Mouse (Mus musculus): ENCODE results near the gene Spata25. TPM values are rescaled to one million over a fixed set of nuclear protein-coding genes. Genes with fewer than 3 reads are reported as not detected.

Spata25 gene
- polyA plus RNA-seq, 1 experiment from 2014 or later, result not detected

DNA sequence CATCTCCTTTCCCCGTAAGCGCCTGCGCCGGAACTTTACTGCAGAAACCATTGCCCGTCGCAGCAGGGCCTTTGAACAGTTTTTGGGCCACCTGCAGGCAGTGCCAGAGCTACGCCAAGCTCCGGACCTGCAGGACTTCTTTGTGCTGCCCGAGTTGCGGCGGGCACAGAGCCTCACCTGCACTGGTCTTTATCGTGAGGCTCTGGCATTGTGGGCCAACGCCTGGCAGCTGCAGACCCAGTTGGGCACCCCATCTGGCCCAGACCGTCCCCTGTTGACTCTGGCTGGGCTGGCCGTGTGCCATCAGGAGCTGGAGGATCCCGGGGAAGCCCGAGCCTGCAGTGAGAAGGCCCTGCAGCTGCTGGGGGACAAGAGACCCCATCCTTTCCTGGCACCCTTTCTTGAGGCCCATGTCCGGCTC lies 36.5 kb downstream of the Spata25 start:
- Histone ChIP-seq H3K9me3 (ENCODE audit: low read length) (no peaks in the 10 kb centered on the region), H3K36me3 (replicated peaks; ENCODE audit: insufficient read depth, low read length) (peaks cover 54% of the 10 kb centered on the region), H3K27ac (ENCODE audit: low read depth) (no peak overlapping the region), H3K4me1 (ENCODE audit: insufficient read depth) (peaks cover 17% of the 10 kb centered on the region), H3K27me3 (ENCODE audit: insufficient read depth, low read length) (no peaks in the 10 kb centered on the region), H3K4me2 (ENCODE audit: low read depth, low read length) (no peak overlapping the region), H3K9ac (replicated peaks) (no peak overlapping the region), H3K4me3 (ENCODE audit: low read depth, low read length) (no peak overlapping the region)
- 94% methylated on average over 18 of the region's 18 CpGs for WGBS (ENCODE audit: insufficient replicate concordance)
- DNase-seq (no peak), ATAC-seq (no peak)
- TF ChIP-seq CTCF (IDR thresholded peaks at IDR 0.05; ENCODE audit: low read depth) (no peak), EP300 (IDR thresholded peaks at IDR 0.05; ENCODE audit: low read depth) (no peak)

- Histone ChIP-seq H3K27ac (ENCODE audit: low read depth) (peak overlapping the region; percentile 41; the same call in 1 of the 2 replicates), H3K36me3 (replicated peaks; ENCODE audit: insufficient read depth, low read length) (peaks cover 42% of the 10 kb centered on the region), H3K27me3 (ENCODE audit: insufficient read depth, low read length) (no peaks in the 10 kb centered on the region), H3K9ac (replicated peaks) (no peak overlapping the region), H3K9me3 (ENCODE audit: low read length) (no peaks in the 10 kb centered on the region), H3K4me1 (ENCODE audit: insufficient read depth) (peaks cover 27% of the 10 kb centered on the region), H3K4me3 (ENCODE audit: low read depth, low read length) (no peak overlapping the region), H3K4me2 (ENCODE audit: low read depth, low read length) (no peak overlapping the region)
- WGBS (ENCODE audit: insufficient replicate concordance), result 63% methylated on average over 4 of the region's 4 CpGs
- TF ChIP-seq CTCF (IDR thresholded peaks at IDR 0.05; ENCODE audit: low read depth) (no peak), EP300 (IDR thresholded peaks at IDR 0.05; ENCODE audit: low read depth) (no peak)
- DNase-seq, result peak; percentile 63
- peak; percentile 63 for ATAC-seq
Measured at GRCm38 (mm10) chr2:164790451-164790850, 37.9 kb downstream of the Spata25 start.

GRCm38 (mm10) chr2:164788411-164788810 lies 39.9 kb downstream of the Spata25 start:
- Histone ChIP-seq H3K4me1 (ENCODE audit: insufficient read depth) (peaks cover 32% of the 10 kb centered on the region), H3K9me3 (ENCODE audit: low read length) (no peaks in the 10 kb centered on the region), H3K27ac (ENCODE audit: low read depth) (no peak overlapping the region), H3K4me2 (ENCODE audit: low read depth, low read length) (peak overlapping the region; percentile 33), H3K36me3 (replicated peaks; ENCODE audit: insufficient read depth, low read length) (peaks cover 28% of the 10 kb centered on the region), H3K9ac (replicated peaks) (no peak overlapping the region), H3K27me3 (ENCODE audit: insufficient read depth, low read length) (no peaks in the 10 kb centered on the region), H3K4me3 (ENCODE audit: low read depth, low read length) (no peak overlapping the region)
- ATAC-seq, result no peak
- TF ChIP-seq CTCF (IDR thresholded peaks at IDR 0.05; ENCODE audit: low read depth) (no peak), EP300 (IDR thresholded peaks at IDR 0.05; ENCODE audit: low read depth) (no peak)
- no peak for DNase-seq
- WGBS (ENCODE audit: insufficient replicate concordance), result 78% methylated on average over 4 of the region's 4 CpGs

- H3K4me2 ChIP-seq (ENCODE audit: low read depth, low read length), result 0 out of 2 replicates have a peak overlapping the region, but pooled peaks have one; percentile 30
- no peaks in the 10 kb centered on the region for H3K9me3 ChIP-seq (ENCODE audit: low read length)
- WGBS (ENCODE audit: insufficient replicate concordance), result 80% methylated on average over 10 of the region's 10 CpGs
- no peak overlapping the region for H3K9ac ChIP-seq (replicated peaks)
- ATAC-seq (no peak), DNase-seq (no peak)
- H3K4me1 ChIP-seq (ENCODE audit: insufficient read depth), result peaks cover 32% of the 10 kb centered on the region
- H3K4me3 ChIP-seq (ENCODE audit: low read depth, low read length), result no peak overlapping the region
- TF ChIP-seq EP300 (IDR thresholded peaks at IDR 0.05; ENCODE audit: low read depth), result no peak
- H3K36me3 ChIP-seq (replicated peaks; ENCODE audit: insufficient read depth, low read length), result peaks cover 23% of the 10 kb centered on the region
- no peak overlapping the region for H3K27ac ChIP-seq (ENCODE audit: low read depth)
- no peaks in the 10 kb centered on the region for H3K27me3 ChIP-seq (ENCODE audit: insufficient read depth, low read length)
Measured at GRCm38 (mm10) chr2:164787779-164788178, 40.6 kb downstream of the Spata25 start.

- no peak for DNase-seq
- ATAC-seq, result no peak
- Histone ChIP-seq H3K4me1 (ENCODE audit: insufficient read depth) (peaks cover 32% of the 10 kb centered on the region), H3K27me3 (ENCODE audit: insufficient read depth, low read length) (no peaks in the 10 kb centered on the region), H3K4me2 (ENCODE audit: low read depth, low read length) (peak overlapping the region; percentile 99), H3K4me3 (ENCODE audit: low read depth, low read length) (peak overlapping the region; percentile 74), H3K36me3 (replicated peaks; ENCODE audit: insufficient read depth, low read length) (peaks cover 16% of the 10 kb centered on the region), H3K9me3 (ENCODE audit: low read length) (no peaks in the 10 kb centered on the region), H3K9ac (replicated peaks) (no peak overlapping the region; the same call in 1 of the 2 replicates), H3K27ac (ENCODE audit: low read depth) (peak overlapping the region; percentile 98)
- WGBS (ENCODE audit: insufficient replicate concordance), result 66% methylated on average over 3 of the region's 3 CpGs
- TF ChIP-seq CTCF (IDR thresholded peaks at IDR 0.05; ENCODE audit: low read depth), result no peak
- TF ChIP-seq EP300 (IDR thresholded peaks at IDR 0.05; ENCODE audit: low read depth), result no peak
Measured at GRCm38 (mm10) chr2:164787032-164787431, 41.3 kb downstream of the Spata25 start.

DNA sequence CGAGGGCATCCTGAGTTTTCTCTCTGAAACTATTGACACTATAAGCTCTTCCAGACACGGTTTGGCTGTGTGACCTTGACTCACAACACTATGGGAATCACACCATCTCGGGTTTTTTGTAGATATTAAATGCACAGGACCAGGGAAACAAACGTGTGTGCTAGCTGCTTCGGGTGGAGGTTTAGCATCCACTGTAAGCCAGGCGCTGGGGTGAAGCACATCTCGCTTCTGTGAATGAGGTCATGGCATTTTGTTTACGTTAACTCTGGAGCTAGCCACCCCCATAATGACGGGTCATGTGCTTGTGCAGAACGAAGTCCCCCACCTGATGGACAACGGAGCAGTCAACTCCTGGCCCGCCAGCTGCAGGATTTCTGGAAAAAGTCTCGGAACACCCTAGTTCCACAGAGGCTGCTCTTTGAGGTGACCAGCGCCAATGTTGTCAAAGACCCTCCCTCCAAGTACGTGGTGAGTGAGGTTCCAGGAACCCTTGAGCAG lies 41.9 kb downstream of the Spata25 start:
- TF ChIP-seq EP300 (IDR thresholded peaks at IDR 0.05; ENCODE audit: low read depth) (no peak), CTCF (IDR thresholded peaks at IDR 0.05; ENCODE audit: low read depth) (no peak)
- ATAC-seq, result peak; percentile 35; the same call in 1 of the 2 replicates
- Histone ChIP-seq H3K4me3 (ENCODE audit: low read depth, low read length) (peak overlapping the region; percentile 74), H3K27ac (ENCODE audit: low read depth) (peak overlapping the region; percentile 98), H3K4me1 (ENCODE audit: insufficient read depth) (peaks cover 32% of the 10 kb centered on the region), H3K27me3 (ENCODE audit: insufficient read depth, low read length) (no peaks in the 10 kb centered on the region), H3K9me3 (ENCODE audit: low read length) (no peaks in the 10 kb centered on the region), H3K4me2 (ENCODE audit: low read depth, low read length) (peak overlapping the region; percentile 99), H3K9ac (replicated peaks) (peak overlapping the region; percentile 89), H3K36me3 (replicated peaks; ENCODE audit: insufficient read depth, low read length) (peaks cover 10% of the 10 kb centered on the region)
- DNase-seq, result no peak
- 13% methylated on average over 15 of the region's 15 CpGs for WGBS (ENCODE audit: insufficient replicate concordance)
